Mouse (Mus musculus): ENCODE data around the gene Cd300lb.

DNA sequence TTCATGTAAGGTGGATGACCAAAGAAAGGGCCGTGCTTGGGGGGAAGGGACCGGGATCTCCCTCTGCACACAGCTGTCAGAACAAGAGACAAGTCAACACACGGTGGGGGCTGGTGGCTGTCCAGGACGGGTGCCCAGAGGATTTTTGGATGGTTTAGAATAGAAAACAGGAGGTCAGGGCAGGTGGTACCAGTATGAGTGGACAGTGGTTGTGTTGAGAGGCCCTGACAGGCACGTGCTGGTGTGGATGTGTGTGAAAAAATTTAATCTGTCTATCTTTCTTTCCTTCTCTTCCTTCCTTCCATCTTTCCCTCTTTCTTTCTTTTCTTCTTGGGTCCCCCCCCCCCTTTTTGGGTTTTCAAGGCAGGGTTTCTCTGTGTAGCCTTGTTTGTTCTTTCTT is 43.6 kb downstream of the Cd300lb start:
- no peak for TF ChIP-seq CTCF (IDR thresholded peaks at IDR 0.05; ENCODE audit: borderline replicate concordance, control insufficient read depth, extremely low read depth, insufficient read depth, low read length, poor library complexity)
- TF ChIP-seq POLR2A (IDR thresholded peaks at IDR 0.05; ENCODE audit: control insufficient read depth, extremely low read depth, insufficient read depth, low read length, poor library complexity) = no peak
